Mouse (Mus musculus): ENCODE results near the gene Fbxl3. TPM values are rescaled to one million over a fixed set of nuclear protein-coding genes. Genes with fewer than 3 reads are reported as not detected.

Gene Fbxl3
- polyA plus RNA-seq, 1 experiment from 2014 or later, result 24.0 TPM

GRCm38 (mm10) chr14:103065294-103066167, 33.8 kb downstream of the Fbxl3 start:
- no peak for ATAC-seq (ENCODE audit: insufficient number of reproducible peaks, low FRiP score, low TSS enrichment, low read depth)
- 0 out of 2 replicates have a peak, but pooled peaks cover 3% of the 10 kb centered on the region for H3K4me1 ChIP-seq (ENCODE audit: control insufficient read depth, insufficient read depth, low read length)

GRCm38 (mm10) chr14:103059495-103059894, 39.9 kb downstream of the Fbxl3 start:
- WGBS, result 88% methylated on average over 10 of the region's 10 CpGs
- DNase-seq (ENCODE audit: low spot score) (no peak), ATAC-seq (ENCODE audit: insufficient number of reproducible peaks, low FRiP score, low TSS enrichment, low read depth) (no peak)

More at GRCm38 (mm10) chr14:103065294-103066167, 33.8 kb downstream of the Fbxl3 start:
- Histone ChIP-seq H3K27ac (replicated peaks; ENCODE audit: low read depth, low read length) (no peak overlapping the region), H3K4me2 (ENCODE audit: low read depth, severe bottlenecking) (no peak overlapping the region), H3K36me3 (ENCODE audit: control insufficient read depth, insufficient read depth, low read length) (no peaks in the 10 kb centered on the region), H3K9ac (ENCODE audit: low read length) (no peak overlapping the region), H3K27me3 (ENCODE audit: control insufficient read depth, insufficient read depth, low read length) (no peaks in the 10 kb centered on the region), H3K9me3 (ENCODE audit: control insufficient read depth, low read length) (no peaks in the 10 kb centered on the region), H3K4me3 (ENCODE audit: low read depth, low read length) (no peak overlapping the region)
- WGBS, result 17% methylated on average over 10 of the region's 10 CpGs
- DNase-seq (ENCODE audit: low spot score), result peak; percentile 82

GRCm38 (mm10) chr14:103058998-103059397, 40.4 kb downstream of the Fbxl3 start:
- no peaks in the 10 kb centered on the region for H3K4me1 ChIP-seq (ENCODE audit: control insufficient read depth, insufficient read depth, low read length)

More at GRCm38 (mm10) chr14:103059495-103059894, 39.9 kb downstream of the Fbxl3 start:
- Histone ChIP-seq H3K27ac (replicated peaks; ENCODE audit: low read depth, low read length) (no peak overlapping the region), H3K36me3 (ENCODE audit: control insufficient read depth, insufficient read depth, low read length) (no peaks in the 10 kb centered on the region), H3K4me2 (ENCODE audit: low read depth, severe bottlenecking) (no peak overlapping the region), H3K9me3 (ENCODE audit: control insufficient read depth, low read length) (no peaks in the 10 kb centered on the region), H3K27me3 (ENCODE audit: control insufficient read depth, insufficient read depth, low read length) (no peaks in the 10 kb centered on the region), H3K9ac (ENCODE audit: low read length) (no peak overlapping the region), H3K4me3 (ENCODE audit: low read depth, low read length) (no peak overlapping the region), H3K4me1 (ENCODE audit: control insufficient read depth, insufficient read depth, low read length) (no peaks in the 10 kb centered on the region)

GRCm38 (mm10) chr14:103056601-103057000, 42.8 kb downstream of the Fbxl3 start:
- no peak for ATAC-seq (ENCODE audit: insufficient number of reproducible peaks, low FRiP score, low TSS enrichment, low read depth)
- WGBS, result 87% methylated on average over 7 of the region's 7 CpGs

More at GRCm38 (mm10) chr14:103058998-103059397, 40.4 kb downstream of the Fbxl3 start:
- WGBS, result 72% methylated on average over 1 of the region's 1 CpGs
- H3K27me3 ChIP-seq (ENCODE audit: control insufficient read depth, insufficient read depth, low read length), result no peaks in the 10 kb centered on the region
- DNase-seq (ENCODE audit: low spot score) (no peak), ATAC-seq (ENCODE audit: insufficient number of reproducible peaks, low FRiP score, low TSS enrichment, low read depth) (no peak)
- no peak overlapping the region for H3K27ac ChIP-seq (replicated peaks; ENCODE audit: low read depth, low read length)
- no peaks in the 10 kb centered on the region for H3K36me3 ChIP-seq (ENCODE audit: control insufficient read depth, insufficient read depth, low read length)
- H3K4me2 ChIP-seq (ENCODE audit: low read depth, severe bottlenecking), result no peak overlapping the region
- H3K9me3 ChIP-seq (ENCODE audit: control insufficient read depth, low read length), result no peaks in the 10 kb centered on the region
- H3K9ac ChIP-seq (ENCODE audit: low read length), result no peak overlapping the region
- no peak overlapping the region for H3K4me3 ChIP-seq (ENCODE audit: low read depth, low read length)

GRCm38 (mm10) chr14:103054731-103055130, 44.6 kb downstream of the Fbxl3 start:
- DNase-seq (ENCODE audit: low spot score) (no peak), ATAC-seq (ENCODE audit: insufficient number of reproducible peaks, low FRiP score, low TSS enrichment, low read depth) (no peak)
- no peak overlapping the region for H3K9ac ChIP-seq (ENCODE audit: low read length)
- no peaks in the 10 kb centered on the region for H3K27me3 ChIP-seq (ENCODE audit: control insufficient read depth, insufficient read depth, low read length)
- H3K4me1 ChIP-seq (ENCODE audit: control insufficient read depth, insufficient read depth, low read length), result no peaks in the 10 kb centered on the region
- H3K36me3 ChIP-seq (ENCODE audit: control insufficient read depth, insufficient read depth, low read length), result no peaks in the 10 kb centered on the region
- no peak overlapping the region for H3K4me2 ChIP-seq (ENCODE audit: low read depth, severe bottlenecking)
- no peaks in the 10 kb centered on the region for H3K9me3 ChIP-seq (ENCODE audit: control insufficient read depth, low read length)
- 85% methylated on average over 13 of the region's 13 CpGs for WGBS
- H3K27ac ChIP-seq (replicated peaks; ENCODE audit: low read depth, low read length), result no peak overlapping the region
- H3K4me3 ChIP-seq (ENCODE audit: low read depth, low read length), result no peak overlapping the region

More at GRCm38 (mm10) chr14:103056601-103057000, 42.8 kb downstream of the Fbxl3 start:
- Histone ChIP-seq H3K4me2 (ENCODE audit: low read depth, severe bottlenecking) (no peak overlapping the region), H3K4me1 (ENCODE audit: control insufficient read depth, insufficient read depth, low read length) (no peaks in the 10 kb centered on the region), H3K36me3 (ENCODE audit: control insufficient read depth, insufficient read depth, low read length) (no peaks in the 10 kb centered on the region), H3K4me3 (ENCODE audit: low read depth, low read length) (no peak overlapping the region), H3K27ac (replicated peaks; ENCODE audit: low read depth, low read length) (no peak overlapping the region), H3K9me3 (ENCODE audit: control insufficient read depth, low read length) (no peaks in the 10 kb centered on the region), H3K27me3 (ENCODE audit: control insufficient read depth, insufficient read depth, low read length) (no peaks in the 10 kb centered on the region), H3K9ac (ENCODE audit: low read length) (no peak overlapping the region)
- DNase-seq (ENCODE audit: low spot score), result no peak

GRCm38 (mm10) chr14:103051159-103051769, 48.1 kb downstream of the Fbxl3 start:
- Histone ChIP-seq H3K4me2 (ENCODE audit: low read depth, severe bottlenecking) (no peak overlapping the region), H3K9ac (ENCODE audit: low read length) (no peak overlapping the region), H3K36me3 (ENCODE audit: control insufficient read depth, insufficient read depth, low read length) (no peaks in the 10 kb centered on the region), H3K4me1 (ENCODE audit: control insufficient read depth, insufficient read depth, low read length) (no peaks in the 10 kb centered on the region), H3K4me3 (ENCODE audit: low read depth, low read length) (no peak overlapping the region), H3K9me3 (ENCODE audit: control insufficient read depth, low read length) (no peaks in the 10 kb centered on the region), H3K27me3 (ENCODE audit: control insufficient read depth, insufficient read depth, low read length) (no peaks in the 10 kb centered on the region), H3K27ac (replicated peaks; ENCODE audit: low read depth, low read length) (no peak overlapping the region)
- peak; percentile 81 for ATAC-seq (ENCODE audit: insufficient number of reproducible peaks, low FRiP score, low TSS enrichment, low read depth)
- WGBS, result 38% methylated on average over 8 of the region's 8 CpGs
- DNase-seq (ENCODE audit: low spot score), result peak; percentile 80

- ATAC-seq (ENCODE audit: insufficient number of reproducible peaks, low FRiP score, low TSS enrichment, low read depth), result no peak
- Histone ChIP-seq H3K4me2 (ENCODE audit: low read depth, severe bottlenecking) (no peak overlapping the region), H3K9me3 (ENCODE audit: control insufficient read depth, low read length) (no peaks in the 10 kb centered on the region), H3K4me1 (ENCODE audit: control insufficient read depth, insufficient read depth, low read length) (no peaks in the 10 kb centered on the region), H3K9ac (ENCODE audit: low read length) (no peak overlapping the region), H3K27ac (replicated peaks; ENCODE audit: low read depth, low read length) (no peak overlapping the region), H3K4me3 (ENCODE audit: low read depth, low read length) (no peak overlapping the region), H3K36me3 (ENCODE audit: control insufficient read depth, insufficient read depth, low read length) (no peaks in the 10 kb centered on the region), H3K27me3 (ENCODE audit: control insufficient read depth, insufficient read depth, low read length) (no peaks in the 10 kb centered on the region)
- WGBS, result 87% methylated on average over 11 of the region's 11 CpGs
- no peak for DNase-seq (ENCODE audit: low spot score)
Measured at GRCm38 (mm10) chr14:103048292-103049086, 50.9 kb downstream of the Fbxl3 start.

- Histone ChIP-seq H3K4me2 (ENCODE audit: low read depth, severe bottlenecking) (no peak within 1 kb of the TSS), H3K9ac (ENCODE audit: low read length) (no peak within 1 kb of the TSS), H3K9me3 (ENCODE audit: control insufficient read depth, low read length) (no peaks in the 10 kb centered on the region), H3K4me3 (ENCODE audit: low read depth, low read length) (no peak within 1 kb of the TSS), H3K27ac (replicated peaks; ENCODE audit: low read depth, low read length) (no peak within 1 kb of the TSS), H3K4me1 (ENCODE audit: control insufficient read depth, insufficient read depth, low read length) (no peaks in the 10 kb centered on the region), H3K27me3 (ENCODE audit: control insufficient read depth, insufficient read depth, low read length) (no peaks in the 10 kb centered on the region), H3K36me3 (ENCODE audit: control insufficient read depth, insufficient read depth, low read length) (no peaks in the 10 kb centered on the region)
- 88% methylated on average over 2 of the region's 2 CpGs for WGBS
- DNase-seq (ENCODE audit: low spot score), result no peak
- no peak for ATAC-seq (ENCODE audit: insufficient number of reproducible peaks, low FRiP score, low TSS enrichment, low read depth)
Measured at GRCm38 (mm10) chr14:103046677-103047076, 52.7 kb downstream of the Fbxl3 start, which contains the start of gene Acod1. Gene Acod1, plus strand, starts transcription at chr14:103046977.

All from limb, embryonic 11.5 days (tissue).